Comparison of ENCODE assay signal across 33 mouse cellular contexts in genomic region chr9:112098267-112098666, GRCm38 (mm10).
DNase-seq lines count a peak whose midpoint lies in the region; ATAC-seq and TF ChIP-seq lines count a peak whose summit lies in the region.
"Had no signal": no experiment of that assay in that cellular context is flagged by ENCODE, and none has a peak within 500 bp of the region (broad histone marks: within the 10 kb centered on the region; RNA-seq: fewer than 3 reads in every experiment).

No protein-coding gene starts in this region.

- ATAC-seq in hindbrain, embryonic 12.5 days (ENCODE audit: low FRiP score): no peak
- no peak for ATAC-seq in kidney, postnatal 0 days (replicated peaks; ENCODE audit: low FRiP score, low read depth)
- no peak for ATAC-seq in hindbrain, embryonic 14.5 days (ENCODE audit: low FRiP score)
- ATAC-seq in neural tube, embryonic 14.5 days (ENCODE audit: low read depth): peak; percentile 63
- ATAC-seq: intestine, embryonic 15.5 days; midbrain, embryonic 16.5 days; Patski had no signal

- peak overlapping the region; percentile 40; the same call in 1 of the 2 replicates for H3K27ac ChIP-seq in hindbrain, embryonic 12.5 days
- no peak overlapping the region for H3K27ac ChIP-seq in hindbrain, embryonic 10.5 days
- no peak overlapping the region for H3K27ac ChIP-seq in kidney, postnatal 0 days
- H3K27ac ChIP-seq in hindbrain, embryonic 14.5 days: peak overlapping the region; percentile 47
- peak overlapping the region; percentile 69; the same call in 1 of the 2 replicates for H3K27ac ChIP-seq in neural tube, embryonic 14.5 days (ENCODE audit: low read depth, low read length)
- H3K27ac ChIP-seq: embryonic facial prominence, embryonic 10.5 days; embryonic facial prominence, embryonic 15.5 days; forebrain, embryonic 12.5 days; gastrocnemius, adult 2 months; heart, adult 2 months; intestine, embryonic 15.5 days; left cerebral cortex, adult 2 months; limb, embryonic 12.5 days; liver, embryonic 15.5 days; midbrain, embryonic 10.5 days; stomach, embryonic 15.5 days had no signal

- H3K9me3 ChIP-seq in hindbrain, embryonic 12.5 days (replicated peaks): no peaks in the 10 kb centered on the region
- no peaks in the 10 kb centered on the region for H3K9me3 ChIP-seq in hindbrain, embryonic 10.5 days
- H3K9me3 ChIP-seq in kidney, postnatal 0 days (replicated peaks; ENCODE audit: low read length): no peaks in the 10 kb centered on the region
- no peaks in the 10 kb centered on the region for H3K9me3 ChIP-seq in hindbrain, embryonic 14.5 days (ENCODE audit: control insufficient read depth, low read length)
- no peaks in the 10 kb centered on the region for H3K9me3 ChIP-seq in neural tube, embryonic 14.5 days (ENCODE audit: control insufficient read depth, low read length)
- H3K9me3 ChIP-seq: embryonic facial prominence, embryonic 10.5 days; embryonic facial prominence, embryonic 15.5 days; forebrain, embryonic 12.5 days; heart, embryonic 12.5 days; intestine, embryonic 15.5 days; limb, embryonic 12.5 days; liver, embryonic 15.5 days; midbrain, embryonic 10.5 days; stomach, embryonic 15.5 days had no signal

- no peak for TF ChIP-seq CTCF in kidney, postnatal 0 days (IDR thresholded peaks at IDR 0.05; ENCODE audit: low read depth)

- no peaks in the 10 kb centered on the region for H3K27me3 ChIP-seq in hindbrain, embryonic 12.5 days
- no peaks in the 10 kb centered on the region for H3K27me3 ChIP-seq in hindbrain, embryonic 10.5 days (ENCODE audit: insufficient read depth, poor library complexity, severe bottlenecking)
- no peaks in the 10 kb centered on the region for H3K27me3 ChIP-seq in kidney, postnatal 0 days (ENCODE audit: insufficient read depth, low read length)
- no peaks in the 10 kb centered on the region for H3K27me3 ChIP-seq in hindbrain, embryonic 14.5 days (ENCODE audit: control insufficient read depth, insufficient read depth, low read length)
- no peaks in the 10 kb centered on the region for H3K27me3 ChIP-seq in neural tube, embryonic 14.5 days (ENCODE audit: control insufficient read depth, insufficient read depth, low read length)
- H3K27me3 ChIP-seq: embryonic facial prominence, embryonic 15.5 days; forebrain, embryonic 12.5 days; heart, embryonic 12.5 days; intestine, embryonic 15.5 days; limb, embryonic 12.5 days; liver, embryonic 15.5 days; Patski; stomach, embryonic 15.5 days had no signal

- H3K4me1 ChIP-seq in hindbrain, embryonic 12.5 days: peaks cover 11% of the 10 kb centered on the region
- H3K4me1 ChIP-seq in hindbrain, embryonic 10.5 days (replicated peaks): peaks cover 10% of the 10 kb centered on the region
- no peaks in the 10 kb centered on the region for H3K4me1 ChIP-seq in kidney, postnatal 0 days (replicated peaks; ENCODE audit: insufficient read depth, low read length)
- peaks cover 10% of the 10 kb centered on the region; the same call in 1 of the 2 replicates for H3K4me1 ChIP-seq in hindbrain, embryonic 14.5 days (replicated peaks; ENCODE audit: control insufficient read depth, insufficient read depth, low read length)
- no peaks in the 10 kb centered on the region for H3K4me1 ChIP-seq in neural tube, embryonic 14.5 days (ENCODE audit: control insufficient read depth, insufficient read depth, low read length)
- H3K4me1 ChIP-seq: embryonic facial prominence, embryonic 15.5 days; heart, embryonic 12.5 days; intestine, embryonic 15.5 days; liver, embryonic 15.5 days; stomach, embryonic 15.5 days had no signal

- no peak overlapping the region for H3K9ac ChIP-seq in hindbrain, embryonic 12.5 days
- no peak overlapping the region for H3K9ac ChIP-seq in kidney, postnatal 0 days (ENCODE audit: low read depth, low read length)
- H3K9ac ChIP-seq in hindbrain, embryonic 14.5 days: no peak overlapping the region
- no peak overlapping the region for H3K9ac ChIP-seq in neural tube, embryonic 14.5 days (replicated peaks; ENCODE audit: low read depth, low read length)
- H3K9ac ChIP-seq: embryonic facial prominence, embryonic 15.5 days; forebrain, embryonic 12.5 days; heart, embryonic 12.5 days; intestine, embryonic 15.5 days; limb, embryonic 12.5 days; liver, embryonic 15.5 days; lung, embryonic 14.5 days; stomach, embryonic 15.5 days had no signal

- WGBS in hindbrain, embryonic 12.5 days: 73% methylated on average over 6 of the region's 6 CpGs
- 86% methylated on average over 6 of the region's 6 CpGs for whole genome bisulfite sequencing in hindbrain, embryonic 10.5 days
- 19% methylated on average over 6 of the region's 6 CpGs for WGBS in kidney, postnatal 0 days
- 52% methylated on average over 6 of the region's 6 CpGs for WGBS in hindbrain, embryonic 14.5 days
- WGBS in neural tube, embryonic 14.5 days: 25% methylated on average over 6 of the region's 6 CpGs

- DNase-seq in hindbrain, embryonic 10.5 days (ENCODE audit: low spot score): no peak
- DNase-seq in kidney, postnatal 0 days (ENCODE audit: low spot score): peak; percentile 38
- no peak for DNase-seq in kidney, adult 11 months
- no peak for DNase-seq in hindbrain, embryonic 14.5 days (ENCODE audit: low spot score)
- no peak for DNase-seq in frontal cortex, postnatal 10 days (ENCODE audit: low spot score in 2 of 2)
- DNase-seq: adrenal gland, postnatal 10 days; cerebellum, adult 8-10 months; cerebellum, postnatal 25 days; gastrocnemius, adult 2 months; gastrocnemius, postnatal 36 days; heart, adult 2 months; heart, postnatal 4 days; kidney, adult 8-10 months; lung, embryonic 14.5 days; lung, postnatal 14 days; right cerebral cortex, postnatal 25 days; thymus, postnatal 14 days had no signal

- no peak overlapping the region for H3K4me3 ChIP-seq in hindbrain, embryonic 12.5 days
- no peak overlapping the region for H3K4me3 ChIP-seq in hindbrain, embryonic 10.5 days
- H3K4me3 ChIP-seq in kidney, postnatal 0 days (replicated peaks; ENCODE audit: low read depth, low read length): no peak overlapping the region
- no peak overlapping the region for H3K4me3 ChIP-seq in hindbrain, embryonic 14.5 days (replicated peaks; ENCODE audit: low read length)
- H3K4me3 ChIP-seq in neural tube, embryonic 14.5 days (ENCODE audit: low read depth, low read length): no peak overlapping the region
- H3K4me3 ChIP-seq: embryonic facial prominence, embryonic 10.5 days; embryonic facial prominence, embryonic 15.5 days; forebrain, embryonic 12.5 days; gastrocnemius, adult 2 months; heart, adult 2 months; heart, embryonic 12.5 days; intestine, embryonic 15.5 days; left cerebral cortex, adult 2 months; limb, embryonic 12.5 days; liver, embryonic 15.5 days; midbrain, embryonic 10.5 days; myocyte; stomach, embryonic 15.5 days had no signal

- no peaks in the 10 kb centered on the region for H3K36me3 ChIP-seq in hindbrain, embryonic 12.5 days
- H3K36me3 ChIP-seq in hindbrain, embryonic 10.5 days: no peaks in the 10 kb centered on the region
- H3K36me3 ChIP-seq in kidney, postnatal 0 days (ENCODE audit: insufficient read depth, low read length): no peaks in the 10 kb centered on the region
- H3K36me3 ChIP-seq in hindbrain, embryonic 14.5 days (replicated peaks; ENCODE audit: control insufficient read depth, insufficient read depth): no peaks in the 10 kb centered on the region
- H3K36me3 ChIP-seq in neural tube, embryonic 14.5 days (ENCODE audit: control insufficient read depth, insufficient read depth, low read length): no peaks in the 10 kb centered on the region
- H3K36me3 ChIP-seq: embryonic facial prominence, embryonic 10.5 days; embryonic facial prominence, embryonic 15.5 days; forebrain, embryonic 12.5 days; G1E; heart, embryonic 12.5 days; intestine, embryonic 15.5 days; limb, embryonic 12.5 days; liver, embryonic 15.5 days; midbrain, embryonic 10.5 days; stomach, embryonic 15.5 days had no signal

- H3K4me2 ChIP-seq in hindbrain, embryonic 12.5 days (replicated peaks): no peak overlapping the region
- H3K4me2 ChIP-seq in kidney, postnatal 0 days (ENCODE audit: low read length): no peak overlapping the region
- no peak overlapping the region for H3K4me2 ChIP-seq in hindbrain, embryonic 14.5 days (replicated peaks)
- H3K4me2 ChIP-seq in neural tube, embryonic 14.5 days (ENCODE audit: low read depth, low read length): no peak overlapping the region
- H3K4me2 ChIP-seq: embryonic facial prominence, embryonic 15.5 days; forebrain, embryonic 12.5 days; heart, embryonic 12.5 days; intestine, embryonic 15.5 days; limb, embryonic 12.5 days; liver, embryonic 15.5 days; lung, embryonic 14.5 days; stomach, embryonic 15.5 days had no signal

Comparison
In these comparisons a context has a peak if more than half of its experiments do, and no peak if none do; other contexts are left out.
1. H3K27ac ChIP-seq: peak in hindbrain, embryonic 12.5 days (single experiment), hindbrain, embryonic 14.5 days (single experiment) and neural tube, embryonic 14.5 days (single experiment); none in hindbrain, embryonic 10.5 days (single experiment) and kidney, postnatal 0 days (single experiment).